Mouse (Mus musculus) adrenal gland, postnatal 14 days (tissue): ENCODE measurements around the gene Rpl36a-ps1. TPM values are rescaled to one million over a fixed set of nuclear protein-coding genes. Genes with fewer than 3 reads are reported as not detected.
"Not testable (repeated sequence)": the region's sequence is repeated elsewhere in the genome, so short reads cannot be mapped to it uniquely, and the experiment has no call there.

Experiments
- DNase-seq: peaks from one replicate; pipeline ENCODE4 v3.0.0; 2021; ENCODE audit warnings: mixed read lengths
- long read RNA-seq, 2 experiments: library from polyadenylated mRNA; stranded (forward); transcript quantifications; one replicate each; pipeline ENCODE4 v2.0.0; 2021
- total RNA-seq: library from RNA; stranded (reverse); gene quantifications from 2 replicates; pipeline ENCODE4 v1.2.3, GENCODE M21; 2021

Rpl36a-ps1 gene
- total RNA-seq, result 4.0 and 6.8 TPM in 2 replicates
- long read RNA-seq, experiment 1, partial matches to known transcripts, result 0 of 2 reads
- long read RNA-seq, experiment 1, other reads (novel, unspliced or antisense), result 0 of 2 reads
- long read RNA-seq, experiment 2, partial matches to known transcripts, result 0 of 3 reads
- long read RNA-seq, experiment 2, other reads (novel, unspliced or antisense), result 0 of 3 reads

DNA sequence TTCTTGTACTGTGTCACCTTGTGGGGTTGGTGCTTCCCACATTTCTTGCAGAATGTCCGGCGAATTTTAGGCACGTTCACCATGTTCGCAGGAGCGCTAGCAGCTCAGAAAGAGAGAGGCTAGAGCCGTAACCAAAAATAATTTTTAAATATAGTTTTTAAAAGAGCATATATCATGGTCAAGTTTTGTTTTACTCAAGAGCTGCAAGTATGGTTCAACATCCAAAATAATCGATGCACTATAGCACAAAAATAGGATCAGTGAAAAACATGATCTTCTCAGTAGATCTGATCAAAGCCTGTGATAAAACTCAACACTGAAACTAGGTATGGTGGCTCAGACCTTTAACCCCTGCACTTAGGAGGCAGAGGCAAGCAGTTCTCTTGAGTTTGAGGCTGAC lies at the start of gene Rpl36a-ps1:
Gene Rpl36a-ps1 (minus strand): TSS at position 101 of the 400 bp plus-strand sequence.
- no peak for DNase-seq

DNA sequence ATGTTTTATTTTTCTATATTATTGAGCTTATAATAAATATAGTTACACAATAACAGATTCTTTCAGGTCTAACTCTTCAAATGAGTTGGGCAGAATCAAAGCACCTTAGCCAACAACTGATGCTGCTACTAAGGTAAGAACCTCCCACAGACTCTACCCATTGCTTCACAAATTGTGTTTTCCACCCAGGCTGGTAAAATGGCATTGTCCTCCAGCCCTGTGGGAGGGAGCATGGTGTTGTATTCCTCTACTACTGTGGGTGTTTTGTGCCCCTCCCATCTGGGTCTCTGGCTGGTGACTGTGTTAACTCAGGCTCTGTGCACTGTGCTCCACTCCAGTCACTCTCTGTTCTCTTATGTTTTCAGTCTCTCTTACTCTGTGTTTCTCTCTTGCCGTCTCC lies 49.4 kb upstream of the Rpl36a-ps1 start:
- no peak for DNase-seq

DNA sequence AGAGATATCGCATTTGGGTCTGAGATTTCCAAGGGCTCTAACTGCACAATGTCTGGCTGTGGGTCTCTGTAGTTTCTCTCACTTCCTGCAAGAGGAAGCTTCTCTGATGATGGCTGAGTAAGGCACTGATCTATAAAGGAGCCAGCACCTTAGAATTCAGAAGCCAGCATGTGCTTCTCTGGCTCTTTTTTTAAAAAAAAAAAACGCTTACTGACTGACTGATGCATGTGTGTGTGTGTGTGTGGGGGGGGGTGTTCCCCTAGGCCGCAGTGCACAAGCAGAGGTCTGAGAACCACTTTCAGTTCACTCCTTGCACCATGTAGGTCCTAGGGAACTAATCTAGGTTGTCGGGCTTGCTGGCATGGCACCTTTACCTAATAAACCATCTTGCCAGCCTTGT lies 47.3 kb upstream of the Rpl36a-ps1 start:
- no peak for DNase-seq

DNA sequence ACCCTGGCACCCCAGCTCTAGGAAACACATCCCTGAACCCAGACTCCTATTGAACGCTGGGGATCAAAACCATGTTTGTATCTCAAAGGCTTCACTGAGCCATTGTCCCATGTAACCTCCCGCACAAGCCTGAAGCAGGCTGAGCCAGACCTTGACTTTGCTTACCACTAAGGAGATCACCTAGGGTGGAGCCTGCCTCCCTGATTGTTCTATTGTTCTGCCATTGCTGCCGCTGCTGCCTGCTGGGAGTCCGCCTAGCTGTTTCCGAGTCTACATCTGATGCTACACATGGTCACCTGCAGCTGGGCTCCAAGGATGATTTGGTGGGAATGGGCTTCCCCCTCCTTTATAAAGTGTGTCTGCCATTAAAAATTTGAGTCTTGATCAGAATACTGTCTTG lies 45.2 kb upstream of the Rpl36a-ps1 start:
- not testable (repeated sequence) for DNase-seq

DNA sequence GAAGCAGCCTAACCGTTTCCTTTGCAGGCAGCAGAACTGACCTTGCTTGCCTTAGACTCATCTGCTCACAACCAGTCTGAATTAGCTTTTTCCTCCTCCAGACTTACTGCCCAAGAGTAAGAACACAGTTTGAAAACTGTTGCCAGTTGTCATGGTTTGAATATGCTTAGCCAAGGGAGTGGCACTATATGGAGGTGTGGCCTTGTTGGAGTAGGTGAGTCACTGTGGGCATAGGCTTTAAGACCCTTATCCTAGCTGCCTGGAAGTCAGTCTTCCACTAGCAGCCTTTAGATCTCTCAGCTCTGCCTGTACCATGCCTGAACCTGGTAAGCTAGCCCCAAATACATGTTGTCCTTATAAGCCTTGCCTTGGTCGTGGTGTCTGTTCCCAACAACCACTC lies 43.6 kb upstream of the Rpl36a-ps1 start:
- DNase-seq, result no peak

DNA sequence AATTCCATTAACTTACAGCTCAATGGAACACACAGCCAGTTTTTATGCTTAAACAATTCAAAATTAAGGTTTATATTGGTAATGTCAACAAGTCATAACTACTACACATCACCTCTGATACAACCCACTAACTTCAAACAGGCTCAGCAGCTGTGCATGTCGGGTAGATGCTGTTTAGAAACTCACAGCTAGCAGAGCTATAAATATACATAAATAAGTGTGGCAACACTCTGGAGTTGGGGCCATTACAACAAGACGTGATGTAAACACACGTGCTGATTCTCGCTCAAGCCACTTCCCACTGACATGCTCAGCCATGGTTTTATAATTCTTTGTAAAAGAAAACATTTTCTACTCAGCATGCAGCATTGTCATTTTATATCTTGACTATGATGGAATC lies 41.9 kb upstream of the Rpl36a-ps1 start:
- no peak for DNase-seq

DNA sequence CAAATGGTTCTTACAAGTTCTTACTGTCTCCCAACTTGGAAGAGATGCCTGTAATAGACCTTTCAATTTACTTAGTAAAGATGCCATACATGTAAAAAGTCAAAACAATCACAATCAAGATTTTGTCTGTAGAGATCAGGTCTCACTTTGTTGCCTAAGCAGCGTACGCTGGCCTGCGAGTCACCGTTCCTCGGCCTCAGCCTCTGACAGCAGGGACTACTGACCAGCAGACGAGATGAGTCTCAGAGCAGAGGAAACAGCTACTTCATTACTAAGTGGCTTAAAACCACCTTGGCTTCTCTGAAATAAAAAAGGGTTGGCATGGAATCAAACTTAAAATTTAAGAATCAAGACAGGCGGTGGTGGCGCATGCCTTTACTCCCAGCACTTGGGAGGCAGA lies 40.7 kb upstream of the Rpl36a-ps1 start:
- not testable (repeated sequence) for DNase-seq

DNA sequence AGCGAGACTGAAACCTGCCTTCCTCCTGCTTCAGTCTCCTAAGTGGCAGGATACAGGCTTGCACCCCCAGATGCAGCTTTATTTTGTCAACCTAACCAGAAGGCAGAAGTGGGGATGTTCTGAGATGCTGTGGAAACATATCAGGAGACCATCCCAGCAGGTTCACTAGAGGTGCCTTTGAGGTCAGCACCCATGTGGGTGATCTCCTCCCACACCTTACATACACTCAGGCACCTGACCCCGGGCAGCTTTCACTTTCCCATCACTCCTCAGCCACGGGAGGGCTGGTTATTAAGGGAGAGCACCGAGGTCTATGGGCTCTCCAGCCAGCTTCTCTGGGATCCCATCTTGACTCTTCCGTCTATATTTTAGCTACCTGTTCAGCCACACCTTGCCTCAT lies 38.5 kb upstream of the Rpl36a-ps1 start:
- DNase-seq, result no peak

DNA sequence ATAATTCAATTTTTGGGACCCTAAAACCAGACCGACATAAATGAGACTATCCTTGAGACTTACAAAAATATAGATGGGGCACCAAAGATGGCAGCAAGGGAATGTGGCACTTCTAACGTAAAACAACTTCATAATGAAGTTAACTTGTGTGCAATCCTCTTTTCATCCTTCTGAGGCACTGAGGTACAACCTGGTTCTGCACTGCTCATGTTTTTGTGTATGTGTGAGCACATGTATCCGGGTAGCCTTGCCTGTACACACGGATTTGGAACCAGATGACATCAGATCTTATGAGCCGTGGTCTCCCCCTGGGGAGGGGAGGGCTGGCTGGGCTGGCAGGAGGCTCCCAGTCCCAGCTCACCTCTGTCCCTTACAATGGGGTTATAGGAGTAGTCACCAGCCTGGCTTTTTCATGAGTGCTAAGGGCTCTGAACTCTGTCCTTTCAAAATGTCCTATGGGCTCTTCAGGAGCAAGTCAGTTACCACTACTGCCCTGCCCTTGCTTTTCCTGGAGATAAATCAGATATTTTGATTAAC lies 37.3 kb upstream of the Rpl36a-ps1 start:
- no peak for DNase-seq

DNA sequence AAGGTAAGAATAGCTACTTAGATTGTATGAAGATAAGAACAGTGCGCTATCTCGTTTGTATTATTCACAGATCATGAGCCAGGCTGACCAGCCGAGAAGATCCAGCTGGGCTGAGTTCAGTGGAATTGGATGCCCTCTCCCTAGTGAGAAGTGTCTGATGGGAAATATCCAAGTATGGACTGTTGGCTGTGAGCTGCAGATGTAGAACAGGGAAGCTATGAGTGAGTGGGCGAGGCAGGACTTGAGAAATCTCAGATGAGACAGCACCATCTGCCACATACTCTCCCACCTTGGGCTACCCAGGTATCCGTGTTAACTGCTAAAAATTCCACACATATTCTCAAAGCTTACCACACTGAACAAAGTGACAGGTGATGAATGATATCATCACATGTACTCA lies 35.9 kb upstream of the Rpl36a-ps1 start:
- DNase-seq, result no peak

DNA sequence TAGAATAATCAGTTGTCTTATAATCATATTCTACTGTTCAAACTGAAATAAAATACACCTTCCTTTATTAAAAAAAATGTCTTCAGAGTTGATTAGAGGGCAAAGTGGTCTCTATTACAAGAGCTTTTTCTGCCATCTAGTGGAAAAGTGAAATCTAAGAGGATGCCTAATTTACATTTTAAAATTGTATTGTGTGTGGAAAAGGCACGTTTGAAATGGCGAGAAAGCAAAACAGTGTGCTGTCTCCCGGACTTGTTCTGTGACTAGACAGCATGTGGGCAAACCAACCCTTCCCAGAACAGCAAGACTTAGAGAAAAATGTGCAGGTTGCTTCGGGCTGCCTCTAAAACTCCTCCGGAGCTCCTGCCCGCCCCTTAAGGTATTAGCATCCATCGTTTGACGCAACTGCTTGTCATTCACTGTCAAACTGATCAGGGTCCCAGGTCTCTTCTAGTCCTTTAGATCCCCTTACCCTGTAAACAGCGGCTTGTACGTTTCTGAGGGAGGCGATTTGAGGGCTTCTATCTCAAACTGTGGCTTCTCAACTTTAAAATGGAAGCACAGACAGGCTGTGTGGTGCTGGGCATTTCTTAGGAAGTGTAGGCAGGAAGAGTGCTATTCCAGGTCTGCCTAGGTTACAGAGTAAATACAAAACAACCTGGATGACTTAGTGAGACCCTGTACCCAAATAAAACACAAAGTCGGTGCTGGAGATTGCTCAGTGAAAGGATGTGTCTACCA lies 28.4 kb upstream of the Rpl36a-ps1 start:
- DNase-seq, result no peak

DNA sequence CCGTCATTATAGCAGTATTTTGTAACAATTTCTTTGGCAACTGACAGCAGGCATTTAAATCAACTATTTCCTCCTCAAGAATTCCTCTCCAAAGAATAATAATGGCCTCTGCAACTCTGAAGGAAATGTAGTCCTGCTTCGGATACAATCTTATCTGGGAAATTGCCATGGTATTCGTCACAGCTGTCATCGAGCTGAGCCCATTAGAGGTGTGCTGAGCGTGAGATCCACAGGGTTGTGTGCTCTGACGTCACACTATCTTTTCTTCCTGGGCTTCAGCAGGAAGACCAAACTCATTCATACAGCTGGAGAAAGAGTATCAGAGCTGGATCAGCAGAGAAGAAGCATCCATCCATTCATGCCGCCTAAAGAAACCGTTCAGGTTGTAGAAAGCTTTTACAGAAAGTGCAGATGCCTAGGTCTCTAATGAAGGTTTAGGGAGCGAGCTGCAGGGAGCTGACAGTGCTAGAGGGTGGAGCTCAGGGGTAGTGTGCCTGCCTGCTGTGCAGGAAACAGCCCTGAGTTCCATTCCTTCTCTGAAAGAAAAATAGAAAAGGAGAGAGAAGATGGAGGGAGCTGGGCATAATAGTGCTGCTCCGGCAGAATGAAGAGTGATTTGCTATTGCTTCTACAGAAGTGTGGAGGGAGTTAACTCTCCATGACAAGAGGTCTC lies 25.2 kb upstream of the Rpl36a-ps1 start:
- no peak for DNase-seq

DNA sequence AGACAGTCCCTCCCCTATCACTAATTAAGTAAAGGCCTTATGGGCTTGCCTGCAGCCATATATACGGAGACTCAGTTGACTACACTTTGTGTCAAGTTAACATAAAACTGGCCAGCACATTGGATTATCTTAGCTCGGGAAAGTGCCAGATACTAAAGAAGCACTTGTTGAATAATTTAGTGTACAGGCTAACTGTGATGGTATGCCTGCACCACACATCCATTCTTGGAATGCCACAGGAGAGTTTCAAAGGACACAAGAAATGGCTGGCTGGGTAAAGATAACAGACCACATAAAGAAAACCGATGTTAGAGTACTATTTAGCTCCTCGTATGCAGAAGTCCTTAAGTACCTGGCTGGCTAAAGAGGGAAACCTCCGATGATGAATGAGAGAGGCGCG lies 24.6 kb upstream of the Rpl36a-ps1 start:
- no peak for DNase-seq

DNA sequence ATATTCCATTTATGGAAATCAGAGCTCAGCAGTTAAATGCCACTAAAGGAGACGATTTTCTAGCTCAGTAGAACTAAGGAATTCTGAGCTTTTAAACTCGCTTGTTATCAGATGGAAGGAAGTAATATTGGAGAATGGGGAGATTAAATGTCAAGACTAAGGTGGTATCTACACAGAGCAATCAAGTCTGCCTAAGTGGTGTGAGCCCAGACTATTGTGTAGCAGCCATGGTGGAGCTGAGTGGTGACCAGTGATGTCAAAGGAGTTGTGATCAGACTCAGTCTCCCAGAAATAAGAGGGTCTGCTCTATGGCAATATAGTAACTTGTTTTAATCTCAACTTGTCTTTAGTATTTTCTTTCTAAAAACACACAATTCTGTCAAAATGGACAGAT lies 16.8 kb upstream of the Rpl36a-ps1 start:
- DNase-seq, result no peak

DNA sequence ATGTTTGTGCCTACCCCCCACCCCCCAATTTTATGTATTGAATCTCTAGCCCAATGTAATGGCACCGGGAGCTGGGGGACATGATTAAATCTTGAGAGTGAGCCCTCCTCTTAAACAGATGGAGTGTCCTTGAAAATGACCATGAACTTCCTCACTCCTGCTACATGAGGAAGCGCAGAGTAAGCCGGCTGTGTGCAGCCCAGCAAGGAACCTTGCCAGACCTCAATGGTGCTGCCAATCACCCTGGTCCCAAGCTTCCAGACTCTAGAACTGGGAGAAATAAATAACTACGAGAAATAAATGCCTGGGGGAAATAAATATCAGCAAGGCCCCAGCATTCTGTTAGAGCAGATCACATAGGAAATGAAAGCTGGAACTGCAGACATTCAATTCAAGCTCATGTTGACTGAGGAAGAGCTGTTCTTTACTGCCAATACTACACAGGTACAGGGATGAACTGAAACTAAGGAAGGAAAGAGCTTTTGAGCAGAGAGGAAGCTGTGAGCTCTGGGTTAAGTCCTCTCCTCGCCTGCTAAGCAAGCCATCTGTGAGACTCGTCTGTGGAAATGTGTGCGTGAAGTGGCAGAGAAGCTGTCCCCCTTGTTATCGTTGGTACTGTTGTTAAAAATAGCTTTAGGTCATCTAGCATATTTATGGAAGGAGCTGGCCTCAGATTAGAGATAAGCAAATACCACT lies 16.3 kb upstream of the Rpl36a-ps1 start:
- DNase-seq, result peak; percentile 33

DNA sequence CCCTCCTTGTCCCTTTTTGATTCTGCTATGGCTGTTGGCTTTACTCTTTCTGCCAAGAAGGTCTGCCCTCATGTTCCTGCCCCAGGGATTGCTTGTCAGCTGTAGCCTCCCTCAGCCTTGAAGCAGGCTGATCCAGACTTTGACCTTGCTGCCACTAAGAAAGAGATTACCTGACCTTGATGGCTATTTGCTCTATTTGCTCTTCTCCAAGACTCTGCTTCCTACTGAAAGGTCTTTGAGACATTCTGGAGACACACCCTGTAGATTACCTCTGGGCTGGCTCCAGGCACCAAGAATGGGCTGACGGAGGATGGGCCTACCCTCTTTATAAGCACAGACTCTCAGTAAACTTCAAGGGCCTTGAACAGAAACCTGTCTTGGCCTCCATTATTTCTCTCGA lies 1.6 kb downstream of the Rpl36a-ps1 start:
- DNase-seq, result no peak

DNA sequence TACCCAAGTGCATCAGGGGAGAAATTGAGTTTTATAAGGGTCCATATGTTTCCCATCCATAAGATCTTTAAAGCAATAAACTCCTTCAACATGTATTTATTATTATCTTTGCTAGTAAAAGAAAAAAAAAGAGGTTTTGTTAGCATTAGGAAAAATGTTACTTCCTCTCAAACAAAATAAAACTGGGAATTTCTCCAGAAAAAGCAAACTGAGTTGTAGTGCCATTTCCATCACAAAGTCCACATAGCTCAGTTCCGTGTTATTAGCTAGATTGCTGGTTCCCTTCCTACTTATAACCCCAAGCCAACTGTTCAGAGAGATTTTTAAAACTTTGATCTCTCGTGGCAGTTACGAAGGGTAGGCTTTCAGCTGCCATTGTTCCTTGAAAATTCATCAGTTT lies 3.5 kb downstream of the Rpl36a-ps1 start:
- no peak for DNase-seq

DNA sequence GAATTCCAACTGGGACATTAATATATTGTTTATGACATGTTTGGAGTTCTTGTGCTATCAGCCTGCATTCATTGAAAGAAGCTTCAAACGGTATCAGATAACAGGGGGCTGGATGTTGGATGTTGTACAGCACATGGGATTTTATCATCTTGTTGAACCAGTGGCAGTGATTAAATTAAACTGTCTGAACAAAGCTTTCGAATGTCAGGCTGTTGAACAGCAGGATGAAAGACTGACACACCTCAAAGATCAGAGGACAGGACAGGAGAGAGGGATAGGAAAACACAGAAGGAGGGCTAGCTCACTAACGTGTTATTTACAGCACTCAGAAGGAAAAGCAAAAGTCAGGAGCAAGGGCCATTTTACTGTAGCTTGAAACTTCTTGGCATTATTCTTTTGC lies 4.3 kb downstream of the Rpl36a-ps1 start:
- DNase-seq, result no peak

DNA sequence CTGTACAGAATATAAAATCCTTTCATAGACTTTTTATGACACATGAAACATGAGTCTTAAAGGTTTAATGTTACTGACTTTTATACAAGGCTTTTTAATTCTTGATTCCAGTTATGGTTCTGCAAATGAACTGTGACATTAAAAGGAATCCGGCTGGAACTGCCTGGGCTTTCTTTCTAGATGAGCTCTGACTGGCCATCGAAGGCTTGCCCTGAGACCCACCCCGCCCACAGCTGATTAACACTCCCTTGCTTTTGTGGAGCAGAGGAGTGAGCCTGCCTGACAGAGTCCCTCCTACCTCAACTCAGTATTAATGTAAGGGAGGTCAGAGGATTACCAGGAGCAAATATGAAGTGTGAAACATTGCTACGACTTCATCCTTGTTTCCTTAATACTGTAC lies 22.2 kb downstream of the Rpl36a-ps1 start:
- no peak for DNase-seq

DNA sequence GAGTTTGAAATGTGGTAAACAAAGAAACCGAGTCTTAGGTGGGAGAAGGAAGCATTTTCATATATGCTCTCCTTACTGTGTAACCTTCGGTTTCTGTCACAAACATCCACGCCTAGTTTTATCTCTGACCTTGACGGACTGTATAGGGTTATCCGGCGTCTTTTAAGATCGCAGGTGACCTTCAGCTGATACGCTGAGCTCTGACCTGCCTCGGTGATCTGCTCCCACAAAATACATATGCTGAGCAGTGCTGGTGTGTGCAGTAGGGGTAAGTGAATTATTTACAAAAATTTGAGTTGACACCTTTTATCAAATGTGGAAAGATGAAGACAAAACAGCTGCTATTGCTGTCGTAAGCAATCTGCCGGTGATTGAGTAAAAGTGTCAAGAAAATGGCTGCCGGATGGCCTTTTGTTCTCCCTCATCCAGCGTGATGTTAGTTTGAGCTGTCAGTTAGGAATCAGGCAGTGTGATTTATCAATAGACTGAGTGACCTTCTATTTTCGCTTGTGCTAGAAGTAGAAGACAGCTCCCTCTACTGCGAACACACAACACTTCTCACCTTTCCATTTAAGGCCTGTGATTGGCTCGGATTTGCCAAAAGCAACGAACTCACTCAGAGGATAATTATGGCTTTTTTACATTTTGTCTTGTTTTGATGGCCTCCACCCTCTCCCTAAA lies 35.0 kb downstream of the Rpl36a-ps1 start:
- DNase-seq, result peak; percentile 12

DNA sequence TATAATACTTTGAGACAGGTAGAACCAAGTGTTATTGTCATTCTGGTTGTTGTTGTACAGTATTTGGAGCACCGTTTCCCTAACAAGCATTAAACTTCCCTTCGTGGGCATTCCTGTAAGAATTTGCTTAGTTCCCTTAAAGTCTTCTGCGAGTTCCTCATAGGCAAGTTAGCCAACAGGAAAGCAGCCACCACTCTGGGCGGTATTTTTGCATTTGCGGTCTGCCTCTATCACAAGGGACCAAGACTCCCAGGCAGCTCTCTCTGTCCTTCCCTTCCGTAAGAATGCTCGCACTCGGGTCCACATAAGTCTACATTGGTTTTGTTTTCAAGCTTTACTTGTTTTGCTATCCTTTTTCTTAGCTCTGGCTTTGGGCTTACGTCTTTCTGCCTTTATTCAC lies 37.3 kb downstream of the Rpl36a-ps1 start:
- no peak for DNase-seq

DNA sequence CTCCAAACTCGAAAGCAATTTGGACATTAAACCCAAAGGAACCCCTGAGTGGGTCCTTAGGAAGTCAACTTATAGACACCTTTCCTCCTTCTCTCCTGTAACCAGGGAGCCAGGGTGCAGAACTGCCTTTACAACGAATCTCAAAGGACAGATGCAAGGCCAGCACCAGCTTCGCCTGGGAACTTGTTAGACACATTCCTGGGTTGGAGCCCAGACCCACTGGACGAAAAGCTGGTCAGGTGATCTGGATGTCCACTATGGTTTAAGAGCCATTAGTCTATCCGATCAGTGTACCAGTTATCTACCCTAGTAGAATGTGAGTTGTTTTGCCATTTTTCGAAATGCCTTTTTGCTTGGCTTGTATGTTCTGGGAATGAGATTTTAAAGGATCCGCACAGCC lies 41.7 kb downstream of the Rpl36a-ps1 start:
- no peak for DNase-seq
